Mouse (Mus musculus) bone marrow, adult 2 months (tissue): Measurements from ENCODE around the gene Osgin1.

Source experiments
- CTCF ChIP-seq: fragments of 200-500 bp; IDR thresholded peaks from 2 replicates; pipeline ENCODE4 v1.5.1; 2011; ENCODE audit warnings: low read length, control low read depth; ENCODE audit not compliant: control insufficient read depth, insufficient read depth
- POLR2A ChIP-seq: fragments of 200-500 bp; IDR thresholded peaks from 2 replicates; pipeline ENCODE4 v1.6.1; 2011; ENCODE audit warnings: low read depth, mild to moderate bottlenecking, control low read depth, low read length, borderline replicate concordance; ENCODE audit not compliant: control insufficient read depth

- TF ChIP-seq POLR2A (no peak), CTCF (peak; percentile 57)
Measured at GRCm38 (mm10) chr8:119440250-119440951, 6.5 kb downstream of the Osgin1 start.
